Mouse (Mus musculus) gastrocnemius, postnatal 4 days (tissue): ENCODE measurements around the gene Klhdc8a. TPM values are rescaled to one million over a fixed set of nuclear protein-coding genes. Genes with fewer than 3 reads are reported as not detected.
"Not testable (repeated sequence)": the region's sequence is repeated elsewhere in the genome, so short reads cannot be mapped to it uniquely, and the experiment has no call there.

Experiments
- DNase-seq, 2 experiments: peaks; one replicate each; pipeline ENCODE4 v3.0.0; 2021 to 2022; ENCODE audit warnings: low spot score in 2 of 2, mixed read lengths in 2 of 2
- total RNA-seq, 2 experiments: library from RNA; stranded (reverse); gene quantifications; 2 replicates each; pipeline ENCODE4 v1.2.3; 2021

The Klhdc8a gene
- total RNA-seq, 2 experiments from 2014 or later: 0.49 to 0.98 TPM

DNA sequence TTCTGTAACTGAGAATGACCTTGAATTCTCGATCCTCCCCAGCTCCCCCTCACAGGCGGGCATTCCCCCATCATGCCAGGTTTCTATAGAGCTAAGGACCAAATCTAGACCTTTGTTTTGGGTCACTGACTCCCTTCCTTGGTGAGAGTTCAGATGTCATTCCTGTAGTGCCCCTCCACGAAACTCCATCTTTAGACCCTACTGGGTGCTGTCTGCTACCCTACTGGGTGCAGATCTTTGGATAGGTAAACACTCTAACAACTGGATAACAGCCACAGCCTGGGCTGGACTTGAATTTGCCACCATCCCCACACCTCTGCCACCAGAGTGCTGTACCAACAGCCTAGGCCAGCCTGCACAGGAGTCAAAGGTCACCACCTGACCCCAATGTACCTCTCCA, 44.1 kb downstream of the Klhdc8a start:
- no peak for DNase-seq

DNA sequence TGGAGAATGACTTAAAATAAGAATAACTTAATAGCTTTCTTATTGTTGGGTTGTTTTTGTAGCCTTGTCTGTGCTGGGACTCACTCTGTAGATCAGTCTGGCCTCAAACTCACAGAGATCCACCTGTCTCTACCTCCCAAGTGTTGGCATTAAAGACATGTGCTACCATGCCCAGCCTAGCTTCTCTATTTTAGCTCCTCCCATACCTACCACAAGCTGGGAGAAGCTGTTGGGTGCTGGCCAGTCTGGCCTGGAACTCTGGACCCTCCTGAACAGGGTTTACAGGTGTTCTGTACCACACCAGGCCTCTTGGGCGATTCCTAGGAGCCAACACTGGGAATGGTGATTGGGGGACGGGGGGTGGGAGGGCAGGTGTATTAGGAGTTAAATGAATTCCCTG, 44.8 kb downstream of the Klhdc8a start:
- no peak for DNase-seq

DNA sequence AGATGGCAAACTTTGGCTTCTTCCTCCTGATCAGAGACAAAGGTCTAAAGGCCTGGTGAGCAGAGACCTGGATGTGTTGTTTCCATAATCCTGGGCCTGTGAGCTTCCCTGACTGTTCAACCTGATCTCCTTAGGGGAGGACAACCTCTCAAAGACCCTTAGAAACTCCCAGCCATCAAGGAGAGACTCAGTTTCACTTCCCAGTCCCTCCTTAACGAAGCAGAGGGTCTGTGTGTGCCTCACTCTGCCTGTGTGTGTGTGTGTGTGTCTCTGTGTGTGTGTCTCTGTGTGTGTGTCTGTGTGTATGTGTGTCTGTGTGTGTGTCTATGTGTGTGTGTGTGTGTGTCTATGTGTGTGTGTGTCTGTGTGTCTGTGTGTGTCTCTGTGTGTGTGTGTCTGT, 45.2 kb downstream of the Klhdc8a start:
- no peak for DNase-seq

DNA sequence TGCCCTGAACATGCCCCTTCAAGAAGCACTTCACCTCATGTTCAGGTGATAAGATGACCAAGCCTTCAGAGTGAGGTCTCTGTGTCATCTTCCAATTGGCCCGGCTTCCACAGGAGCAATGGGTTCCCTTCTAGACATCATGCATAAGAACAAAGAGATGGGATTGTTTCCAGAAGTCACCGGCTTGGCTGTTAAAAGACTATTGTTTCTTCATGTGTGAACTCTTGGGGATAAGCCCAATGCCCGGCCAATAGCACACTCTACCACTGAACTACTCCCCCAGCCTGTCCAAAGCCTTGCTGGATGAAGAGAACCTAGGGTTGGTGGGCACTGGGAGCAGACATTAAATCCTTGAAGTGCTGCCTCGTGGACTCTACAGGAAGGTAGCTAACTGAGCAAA, 47.1 kb downstream of the Klhdc8a start:
- DNase-seq: no peak

DNA sequence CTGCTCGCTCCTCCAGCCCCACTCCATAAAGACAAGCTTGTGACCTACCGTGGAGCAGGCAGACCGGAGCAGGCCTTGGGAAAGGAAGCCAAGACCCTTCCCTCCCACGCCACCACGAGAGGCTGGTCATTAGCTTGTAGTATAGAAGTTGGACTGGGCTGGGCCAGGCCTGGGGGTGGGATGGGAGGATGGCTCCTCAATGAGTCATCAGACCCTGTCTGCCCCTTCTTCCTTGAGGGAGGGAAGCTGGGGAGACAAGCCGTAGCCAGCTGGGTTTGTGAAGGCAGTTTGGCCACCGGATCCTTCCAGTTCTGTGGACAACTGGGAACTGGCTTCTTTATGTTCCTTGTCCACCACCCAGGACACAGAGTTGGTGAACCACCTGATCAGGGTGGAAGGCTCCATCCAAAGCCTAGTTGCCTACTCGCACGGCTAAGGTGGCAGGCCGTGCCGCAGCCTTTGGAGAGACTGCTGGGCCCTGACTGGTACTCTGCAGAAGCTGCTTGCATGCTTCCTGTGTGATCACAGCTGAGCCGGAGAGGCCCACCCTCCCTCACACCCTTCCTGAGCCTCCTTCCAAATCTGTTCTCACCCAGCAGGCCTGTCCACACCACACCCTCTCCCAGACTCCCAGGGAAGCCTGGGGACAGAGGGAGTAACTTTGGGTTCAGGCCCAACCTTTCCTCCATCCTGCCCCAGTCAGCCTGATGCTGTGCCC, 47.9 kb downstream of the Klhdc8a start:
- DNase-seq: peak in 1 of 2 experiments; percentile 52

DNA sequence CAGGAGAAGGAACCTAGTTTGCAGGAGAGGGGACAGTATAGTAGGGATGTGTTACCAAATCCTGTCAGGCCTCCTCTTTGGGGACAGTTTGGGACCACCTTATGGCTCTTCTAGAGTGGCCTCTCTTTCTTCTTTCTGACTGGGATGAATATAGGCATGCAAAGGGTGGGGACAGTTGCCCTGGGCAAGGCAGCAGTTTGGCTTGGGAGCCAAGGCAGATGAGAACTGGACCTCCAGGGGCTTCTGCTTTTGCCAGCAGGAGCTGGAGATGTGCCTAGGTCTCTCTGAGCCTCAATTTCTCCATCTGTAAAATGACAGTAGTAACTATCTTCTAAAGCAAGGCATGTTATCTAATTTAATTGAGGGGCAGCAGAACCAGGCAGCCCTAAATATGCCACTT, 48.5 kb downstream of the Klhdc8a start:
- no peak for DNase-seq

DNA sequence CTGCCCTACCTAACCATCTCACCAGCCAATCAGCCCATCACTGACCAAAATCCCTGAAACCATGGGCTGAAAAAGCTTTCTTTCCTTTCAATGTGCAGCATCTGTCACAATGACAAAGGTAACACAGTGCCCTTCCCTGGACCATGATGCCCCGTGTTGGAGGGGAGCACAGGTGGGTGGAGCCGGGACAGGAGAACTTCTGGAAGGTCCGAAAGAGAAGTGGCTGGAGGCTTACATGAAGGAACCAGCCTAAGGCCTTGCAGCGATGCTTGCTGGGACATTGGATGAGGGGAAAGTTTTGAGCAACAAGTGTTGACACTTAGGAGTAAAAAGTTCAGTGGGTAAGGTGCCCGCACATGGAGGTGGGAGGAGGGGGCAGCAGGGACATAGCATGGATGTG, 50.0 kb downstream of the Klhdc8a start:
- no peak for DNase-seq

DNA sequence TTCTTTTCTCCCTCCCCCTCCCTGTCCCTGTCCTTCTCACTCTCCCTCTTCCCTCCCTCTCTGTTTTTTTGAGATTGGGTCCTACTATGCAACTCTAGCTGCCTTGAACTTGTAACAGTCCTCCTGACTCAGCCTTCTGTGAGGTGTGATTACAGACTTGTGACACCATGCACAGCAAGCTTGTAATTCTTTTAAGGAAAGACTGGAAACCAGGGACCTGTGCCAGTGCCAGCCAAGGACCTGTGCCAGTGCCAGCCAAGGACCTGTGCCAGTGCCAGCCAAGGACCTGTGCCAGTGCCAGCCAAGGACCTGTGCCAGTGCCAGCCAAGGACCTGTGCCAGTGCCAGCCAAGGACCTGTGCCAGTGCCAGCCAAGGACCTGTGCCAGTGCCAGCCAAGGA, 50.6 kb downstream of the Klhdc8a start:
- not testable (repeated sequence) for DNase-seq

DNA sequence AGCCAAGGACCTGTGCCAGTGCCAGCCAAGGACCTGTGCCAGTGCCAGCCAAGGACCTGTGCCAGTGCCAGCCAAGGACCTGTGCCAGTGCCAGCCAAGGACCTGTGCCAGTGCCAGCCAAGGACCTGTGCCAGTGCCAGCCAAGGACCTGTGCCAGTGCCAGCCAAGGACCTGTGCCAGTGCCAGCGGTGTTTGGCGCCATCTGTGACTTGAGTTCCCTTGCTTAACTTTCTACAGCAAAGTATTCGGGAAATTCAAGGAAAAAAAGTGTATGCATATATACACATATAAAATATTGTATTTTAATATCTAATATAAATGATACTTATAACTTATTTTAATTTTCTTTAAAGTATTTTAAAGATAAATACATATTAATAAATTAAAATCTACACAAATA, 51.2 kb downstream of the Klhdc8a start:
- DNase-seq: not testable (repeated sequence)

DNA sequence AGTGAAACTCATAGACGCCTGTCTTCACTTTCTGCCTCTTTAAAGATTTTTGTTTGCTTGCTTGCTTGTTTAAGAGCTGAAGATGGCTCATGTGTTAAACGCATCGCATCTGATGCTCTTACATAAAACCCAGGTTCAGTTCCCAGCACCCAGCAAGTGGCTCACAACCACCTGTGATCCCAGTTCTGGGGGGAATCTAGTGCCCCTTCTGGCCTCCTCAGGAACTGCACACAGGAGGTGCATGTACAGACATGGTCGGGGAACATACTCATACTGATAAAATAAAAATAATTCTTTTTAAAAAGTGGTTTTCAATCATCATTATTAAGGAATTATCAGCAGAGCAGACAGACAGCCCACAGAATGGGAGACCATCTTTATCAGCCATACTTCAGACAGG, 52.6 kb downstream of the Klhdc8a start:
- no peak for DNase-seq

DNA sequence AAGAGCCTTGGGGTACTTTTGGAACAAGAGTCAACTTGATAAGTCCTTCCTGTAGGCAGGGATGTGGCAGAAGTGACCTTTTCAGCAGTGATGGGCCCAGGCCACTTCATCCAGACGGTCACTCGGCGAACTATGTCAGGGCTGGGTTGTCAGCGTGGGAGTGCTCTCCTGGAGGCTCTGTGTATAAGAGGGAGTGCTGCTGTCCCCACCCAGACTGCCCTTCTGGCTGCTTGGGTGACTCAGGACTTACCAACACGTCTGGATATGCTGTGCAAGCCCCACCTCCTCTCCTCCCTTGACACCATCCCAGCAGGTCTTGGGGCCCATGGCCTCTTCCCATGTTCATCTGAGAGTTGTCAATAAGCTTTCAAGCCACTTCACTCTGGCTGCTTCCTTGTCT, 55.0 kb downstream of the Klhdc8a start:
- no peak for DNase-seq

DNA sequence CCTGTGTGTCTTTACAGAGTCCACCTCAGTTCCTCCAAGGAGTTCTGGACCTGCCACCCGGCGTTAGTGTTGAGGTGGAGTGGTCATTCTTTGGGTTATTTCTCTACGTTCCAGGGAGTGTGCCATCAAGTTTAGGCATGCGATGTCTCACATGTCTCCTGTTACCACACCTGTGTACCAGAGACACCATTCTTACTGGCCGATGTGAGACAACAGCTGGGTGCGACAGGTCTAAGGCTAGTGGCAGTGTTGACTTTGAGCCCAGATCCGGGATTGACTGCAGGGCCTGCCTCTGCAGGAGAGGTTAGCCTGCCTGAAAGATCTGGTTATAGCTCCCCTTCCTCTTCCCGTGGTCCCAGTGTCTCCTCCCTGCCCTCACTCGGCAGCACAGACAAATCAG, 55.8 kb downstream of the Klhdc8a start:
- DNase-seq: no peak

DNA sequence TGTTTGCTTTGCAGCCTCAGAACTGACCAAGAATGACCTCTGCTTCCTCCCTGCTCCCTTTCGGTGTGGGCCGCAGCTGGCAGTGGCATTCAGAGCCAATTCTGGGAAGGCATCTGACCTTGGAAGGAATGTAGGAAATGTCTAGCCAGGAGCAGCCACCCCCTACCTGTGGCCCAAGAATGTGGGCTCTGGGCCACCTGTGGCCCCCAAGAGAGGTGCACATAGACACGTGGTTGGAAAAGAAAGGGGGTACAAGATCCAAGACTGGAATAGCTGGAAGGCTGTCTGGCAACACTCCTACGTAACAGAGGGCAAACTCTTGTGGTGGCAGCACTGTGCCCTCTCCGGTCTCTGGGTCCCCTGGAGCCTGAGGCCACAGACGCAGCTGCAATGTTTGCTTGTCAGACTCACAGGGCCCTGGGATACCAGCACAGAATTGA, 56.8 kb downstream of the Klhdc8a start:
- no peak for DNase-seq

DNA sequence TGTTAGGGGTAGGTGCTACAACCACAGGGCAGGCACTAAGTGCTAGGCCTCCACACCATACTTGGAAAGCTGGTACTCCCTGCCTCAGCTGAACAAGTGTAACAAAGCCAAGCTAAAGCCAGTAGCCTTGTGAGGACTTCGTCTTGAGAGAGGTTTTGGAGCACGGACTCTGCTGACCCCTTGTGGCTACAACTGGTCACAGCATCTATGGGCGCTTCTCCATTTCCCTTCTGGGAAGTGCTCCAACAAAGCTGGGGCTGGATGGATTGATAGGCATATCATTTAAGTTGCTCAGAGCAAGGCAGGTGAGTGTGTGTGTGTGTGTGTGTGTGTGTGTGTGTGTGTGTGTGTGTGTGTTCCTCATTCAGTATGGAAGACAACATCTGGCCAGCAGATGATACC, 57.4 kb downstream of the Klhdc8a start:
- peak; percentile 67 to 80 for DNase-seq

DNA sequence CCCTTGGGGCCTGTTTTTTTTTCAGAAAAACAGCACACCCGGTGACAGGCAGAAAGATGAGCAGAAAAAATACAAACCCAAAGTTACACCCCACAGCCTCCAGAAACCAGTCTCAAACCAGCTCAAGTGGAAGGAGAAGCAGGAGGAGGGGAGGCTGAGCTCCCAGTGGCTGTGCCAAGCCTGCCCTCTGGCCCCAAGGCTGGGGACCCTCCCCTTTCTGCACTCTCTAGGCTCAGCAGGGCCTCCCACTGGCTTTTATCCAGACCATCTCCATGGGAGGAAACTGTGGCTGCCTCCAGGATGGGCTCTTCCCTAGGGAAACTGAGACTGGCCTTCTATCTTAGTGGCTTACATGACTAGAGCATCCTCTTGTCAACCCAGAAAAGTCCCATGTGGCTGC, 58.4 kb downstream of the Klhdc8a start:
- no peak for DNase-seq

Other genes starting within 250 kb of the Klhdc8a start
- 1 to 10 TPM; 1.7 to 2.5 TPM for gene Mfsd4a, start 230.6 kb upstream of the Klhdc8a start, total RNA-seq
- gene Cdk18, start 158.9 kb upstream of the Klhdc8a start, total RNA-seq: 1 to 10 TPM in 1 of 2 experiments, under 1 TPM in 1; 0.96 to 1.7 TPM
- under 1 TPM; 0.62 to 0.64 TPM for gene Lemd1, start 107.2 kb upstream of the Klhdc8a start, total RNA-seq
- gene AC124108.1, start 107.2 kb upstream of the Klhdc8a start, total RNA-seq: under 1 TPM; 0.49 to 0.57 TPM
- gene Gm10188, start 68.9 kb upstream of the Klhdc8a start, total RNA-seq: not detected
- gene Nuak2, start 17.5 kb downstream of the Klhdc8a start, total RNA-seq: 1 to 10 TPM; 2.8 to 2.9 TPM
- gene Tmcc2, start 92.7 kb downstream of the Klhdc8a start, total RNA-seq: 10 to 100 TPM; 27.0 to 29.6 TPM
- gene Dstyk, start 118.9 kb downstream of the Klhdc8a start, total RNA-seq: 10 to 100 TPM; 20.9 to 22.0 TPM
- gene Rbbp5, start 178.7 kb downstream of the Klhdc8a start, total RNA-seq: 10 to 100 TPM; 24.8 to 25.0 TPM
- 1 to 10 TPM; 1.7 to 2.3 TPM for gene Tmem81, start 207.6 kb downstream of the Klhdc8a start, total RNA-seq
- under 1 TPM; 0.12 to 0.18 TPM for gene Cntn2, start 244.6 kb downstream of the Klhdc8a start, total RNA-seq